Mouse (Mus musculus): ENCODE results near the gene Trmt5. TPM values are rescaled to one million over a fixed set of nuclear protein-coding genes. Genes with fewer than 3 reads are reported as not detected.

Trmt5 gene
- polyA plus RNA-seq, 2 experiments from 2014 or later, result 14.9 to 20.9 TPM

DNA sequence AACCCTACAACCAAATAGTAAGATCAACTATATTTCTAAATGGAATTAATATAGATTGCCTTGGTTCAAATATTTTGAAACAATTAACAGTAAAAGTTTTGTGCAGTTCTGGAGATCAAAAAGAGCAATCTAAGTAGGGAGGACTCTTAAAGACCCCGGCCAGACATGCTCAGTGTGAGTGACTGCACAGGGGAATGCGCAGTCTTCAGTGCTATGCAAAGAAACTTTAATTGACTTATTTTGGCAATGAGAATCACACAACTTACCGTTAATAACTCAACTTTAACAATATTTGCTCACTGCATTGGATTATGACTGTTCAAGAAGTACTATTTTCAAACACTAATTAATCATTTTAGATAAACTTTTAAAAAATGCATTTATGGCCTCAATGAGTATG, 17.0 kb downstream of the Trmt5 start:
- ATAC-seq, result no peak

- no peak for ATAC-seq
These were observed 18.0 kb downstream of the Trmt5 start for GRCm38 (mm10) chr12:73268497-73268896.

DNA sequence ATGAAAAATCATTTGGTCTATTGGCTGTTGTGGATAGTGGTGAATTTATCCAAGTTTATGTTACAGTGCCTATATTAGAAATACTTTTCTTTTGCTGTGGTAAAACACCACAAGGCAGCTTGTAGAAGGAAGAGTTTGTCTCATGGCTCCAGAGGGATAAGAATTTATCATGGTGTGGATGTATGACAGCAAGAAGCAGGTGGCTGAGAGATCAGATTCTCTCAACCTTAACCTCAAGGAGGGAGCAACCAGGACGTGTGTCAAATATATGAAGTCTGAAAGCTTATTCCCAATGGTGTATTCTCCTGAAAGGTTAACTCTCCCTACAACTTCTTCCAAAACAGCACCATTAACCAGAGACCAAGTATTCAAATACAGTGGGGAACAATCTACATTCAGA, 19.9 kb downstream of the Trmt5 start:
- ATAC-seq, result no peak

DNA sequence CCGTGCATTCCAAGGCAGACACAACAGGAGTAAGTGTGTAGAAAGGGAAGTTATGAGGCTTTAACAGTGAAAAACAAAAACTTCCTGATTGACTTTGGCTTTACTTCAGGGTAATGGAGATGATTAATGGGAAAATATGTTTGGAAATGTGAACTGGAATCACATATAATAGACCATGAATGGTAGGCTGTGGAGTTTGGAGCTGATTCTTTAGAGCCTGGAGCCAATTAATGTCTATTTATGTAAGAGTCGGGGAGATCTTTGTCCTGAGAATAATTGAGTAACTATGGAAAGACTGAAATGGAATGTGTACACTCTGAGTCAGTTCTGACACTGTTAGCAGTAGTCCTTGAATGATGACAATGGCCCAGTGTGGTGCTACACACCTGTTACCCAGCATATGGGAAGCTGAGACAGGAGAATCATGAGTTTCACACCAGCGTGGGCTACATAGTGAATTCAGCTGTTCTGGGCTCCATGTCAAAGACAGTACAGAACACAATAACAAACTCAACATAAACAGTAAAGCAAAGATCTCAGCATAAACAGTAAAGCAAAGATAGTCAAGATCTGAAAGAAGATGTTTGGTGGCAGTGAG, 21.0 kb downstream of the Trmt5 start:
- ATAC-seq, result no peak

DNA sequence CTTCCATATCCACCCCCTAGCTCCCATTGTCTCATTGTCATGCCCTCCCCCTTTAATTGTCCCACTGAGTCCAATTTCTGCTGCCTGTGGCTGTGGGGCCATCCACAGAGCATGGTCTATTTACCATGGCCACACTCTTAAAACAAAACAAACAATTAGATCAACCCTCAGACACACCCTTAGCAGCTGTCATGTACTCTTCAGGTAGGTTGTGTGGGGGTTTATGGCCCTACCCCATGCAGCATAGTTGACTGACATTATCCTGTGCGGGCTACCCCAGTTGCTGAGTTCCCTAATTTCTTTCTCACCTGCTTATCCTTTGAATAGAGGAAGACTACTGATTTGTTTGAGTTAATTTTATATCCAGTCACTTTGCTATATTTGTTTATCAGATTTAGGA, 26.2 kb downstream of the Trmt5 start:
- no peak for ATAC-seq

GRCm38 (mm10) chr12:73259269-73259668, 27.2 kb downstream of the Trmt5 start:
- no peak for ATAC-seq

DNA sequence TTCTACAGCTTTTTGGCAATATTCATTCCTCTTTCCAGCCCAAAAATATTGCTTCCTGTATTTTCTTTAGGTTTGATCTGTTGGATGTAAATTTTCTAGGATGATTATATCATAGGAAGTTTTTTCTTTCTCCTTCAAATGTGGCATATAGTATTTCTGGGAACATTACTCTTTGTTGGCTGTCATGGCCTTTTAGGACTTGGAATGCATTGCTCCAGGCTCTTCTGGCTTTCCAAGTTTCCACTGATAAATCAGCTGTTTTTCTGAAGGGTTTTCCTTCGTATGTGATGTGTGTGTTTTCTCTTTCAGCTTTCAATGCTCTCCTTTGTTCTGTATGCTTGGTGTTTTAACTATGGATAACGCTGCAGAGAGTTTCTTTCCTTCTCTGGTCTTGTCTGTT, 31.5 kb downstream of the Trmt5 start:
- no peak for ATAC-seq

DNA sequence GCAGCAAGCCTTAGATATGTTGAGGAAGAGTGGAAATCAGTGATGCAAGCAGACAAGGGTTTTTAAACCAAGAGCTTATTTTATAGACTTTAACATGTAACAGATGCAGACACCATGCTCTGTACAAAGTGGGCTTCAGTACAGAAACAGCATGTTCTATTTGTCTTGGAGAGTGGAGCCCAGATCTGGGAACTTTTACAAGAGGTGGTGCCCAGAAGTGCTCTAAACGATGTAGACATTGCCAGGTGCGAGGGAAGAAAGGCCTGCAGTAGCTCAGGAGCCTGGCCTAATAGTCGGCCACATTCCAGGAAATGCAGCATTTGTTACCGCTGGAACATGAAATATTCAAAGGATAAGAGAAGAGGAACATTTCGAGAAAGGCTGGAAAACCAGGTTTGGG, 40.8 kb downstream of the Trmt5 start:
- ATAC-seq, result no peak

- no peak for ATAC-seq
These were observed 44.5 kb downstream of the Trmt5 start for GRCm38 (mm10) chr12:73241960-73242359.

DNA sequence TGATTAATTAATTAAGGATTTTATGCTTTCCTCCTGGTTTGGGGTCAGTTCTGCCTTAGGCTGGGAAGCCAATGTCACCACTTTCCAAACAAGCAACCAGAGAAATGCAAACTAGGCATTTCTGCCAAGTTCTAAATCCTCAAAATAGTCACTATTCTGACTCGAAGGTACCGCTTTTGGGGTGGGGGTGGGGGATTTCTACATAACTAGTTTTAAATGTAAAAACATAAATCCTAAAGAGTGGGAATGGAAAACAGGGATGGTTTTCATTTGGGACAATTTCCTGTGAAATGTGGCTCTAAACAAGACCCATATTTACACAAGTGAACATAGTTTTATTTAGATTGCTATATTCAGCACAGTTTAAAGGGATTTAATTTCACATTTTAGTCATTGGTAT, 53.9 kb downstream of the Trmt5 start:
- no peak for ATAC-seq

GRCm38 (mm10) chr12:73231552-73231951, 55.0 kb downstream of the Trmt5 start:
- ATAC-seq, result no peak

- no peak for ATAC-seq
These were observed 56.3 kb downstream of the Trmt5 start for GRCm38 (mm10) chr12:73230196-73230595.

Other genes starting within 250 kb of the Trmt5 start
- gene Six1, start 232.8 kb downstream of the Trmt5 start, polyA plus RNA-seq (2017; shearing (Covaris generic)), result not detected
- gene Six4, start 173.3 kb downstream of the Trmt5 start, polyA plus RNA-seq (2017; shearing (Covaris generic)), result under 1 TPM in 1 of 2 experiments, not detected in 1; 0.34 TPM
- 10 to 100 TPM; 30.1 to 33.1 TPM for gene Mnat1, start 163.0 kb downstream of the Trmt5 start, polyA plus RNA-seq (2017; shearing (Covaris generic))
- gene Slc38a6, start 69 bp upstream of the Trmt5 start, polyA plus RNA-seq (2017; shearing (Covaris generic)), result 1 to 10 TPM; 5.5 to 8.7 TPM

All from activated CD4-positive, CD25-positive, alpha-beta regulatory T cell, adult 4 months (primary cell).